Mouse (Mus musculus) liver, adult 2 months (tissue): ENCODE data around the gene Sdhb.

Experiments
- CTCF ChIP-seq: fragments of 200-500 bp; IDR thresholded peaks from 2 replicates; pipeline ENCODE4 v1.5.1; 2011; ENCODE audit warnings: low read depth, low read length, control low read depth
- POLR2A ChIP-seq: fragments of 200-500 bp; IDR thresholded peaks from 2 replicates; pipeline ENCODE4 v1.6.1; 2011; ENCODE audit warnings: low read length, control low read depth; ENCODE audit not compliant: insufficient read depth; ENCODE audit errors: extremely low read depth

DNA sequence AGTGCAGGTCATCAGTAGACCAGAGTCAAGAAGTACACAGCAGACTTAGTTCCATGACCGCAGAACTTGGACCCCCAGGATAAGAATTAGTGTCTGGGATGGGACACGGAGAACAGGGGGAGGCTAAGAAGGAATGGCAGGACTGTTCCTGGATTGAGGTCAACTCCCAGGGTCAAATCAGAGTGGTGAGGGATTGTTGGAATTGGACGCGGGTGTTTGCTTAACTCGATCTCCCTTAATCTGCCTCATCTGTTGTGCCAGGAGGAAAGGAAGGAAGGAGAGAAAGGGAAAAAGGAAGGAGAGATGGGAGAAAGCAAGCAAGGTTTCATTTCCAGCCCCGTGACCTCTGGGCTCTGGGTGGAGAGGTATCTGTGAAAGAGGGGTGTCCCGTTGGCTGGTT, 49.1 kb downstream of the Sdhb start, which contains the start of gene Mfap2:
- TF ChIP-seq CTCF (no peak), POLR2A (no peak)
